16 mouse cellular contexts compared by ENCODE assay signal in the genomic region with DNA sequence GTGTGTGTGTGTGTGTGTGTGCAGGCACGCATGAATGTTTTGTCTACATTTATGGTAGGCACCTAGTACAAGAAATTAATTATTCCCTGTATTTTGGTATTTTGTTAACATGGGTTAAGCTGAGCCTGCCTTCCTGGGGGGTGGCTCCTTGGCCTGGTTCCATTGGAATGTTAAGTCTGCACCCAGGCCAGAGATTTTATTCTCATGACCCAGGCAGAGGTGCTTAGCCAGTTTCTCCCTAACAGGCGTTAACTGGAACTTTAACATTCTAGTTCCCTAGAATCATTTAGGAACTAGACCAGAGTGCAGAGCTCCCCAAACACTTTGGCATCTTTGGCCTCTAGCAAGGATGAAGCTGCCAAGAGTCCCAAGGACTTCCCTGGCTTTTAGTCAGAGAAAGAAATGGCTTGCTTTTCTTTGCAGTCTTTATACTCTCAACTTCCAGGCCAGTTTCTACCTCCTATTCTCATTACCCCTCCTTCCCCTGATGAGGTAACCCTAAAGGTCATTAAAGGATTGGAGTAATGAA. TPM values are rescaled to one million over a fixed set of nuclear protein-coding genes. Genes with fewer than 3 reads are reported as not detected.
A peak's percentile ranks its signal among the peaks of the same experiment; 100 is the strongest.
DNase-seq lines count a peak whose midpoint lies in the region; ATAC-seq and TF ChIP-seq lines count a peak whose summit lies in the region.
"Had no signal": no experiment of that assay in that cellular context is flagged by ENCODE, and none has a peak within 500 bp of the region (broad histone marks: within the 10 kb centered on the region; RNA-seq: fewer than 3 reads in every experiment).

No protein-coding gene starts in this region.

- H3K27me3 ChIP-seq in heart, embryonic 13.5 days (replicated peaks) = 0 out of 2 replicates have a peak, but pooled peaks cover 2% of the 10 kb centered on the region
- no peaks in the 10 kb centered on the region for H3K27me3 ChIP-seq in lung, embryonic 16.5 days (ENCODE audit: control insufficient read depth, insufficient read depth, low read depth, low read length)
- H3K27me3 ChIP-seq in Patski = no peaks in the 10 kb centered on the region
- H3K27me3 ChIP-seq in stomach, embryonic 15.5 days (replicated peaks) = no peaks in the 10 kb centered on the region
- no peaks in the 10 kb centered on the region for H3K27me3 ChIP-seq in liver, postnatal 0 days (ENCODE audit: insufficient read depth, low read length)
- H3K27me3 ChIP-seq: limb, embryonic 12.5 days; liver, embryonic 15.5 days; neural tube, embryonic 15.5 days had no signal

- 0 out of 2 replicates have a peak overlapping the region, but pooled peaks have one; percentile 28 for H3K9ac ChIP-seq in heart, embryonic 13.5 days
- H3K9ac ChIP-seq in lung, embryonic 16.5 days (ENCODE audit: low read length) = no peak overlapping the region
- no peak overlapping the region for H3K9ac ChIP-seq in stomach, embryonic 15.5 days
- H3K9ac ChIP-seq in liver, postnatal 0 days (replicated peaks) = no peak overlapping the region
- H3K9ac ChIP-seq: limb, embryonic 12.5 days; liver, embryonic 15.5 days; neural tube, embryonic 15.5 days had no signal

- intact Hi-C loops in heart, postnatal 36 days (cut with DNase I) = no loop called here

- no peak for TF ChIP-seq EP300 in liver, postnatal 0 days (IDR thresholded peaks at IDR 0.05; ENCODE audit: low read depth)

- H3K4me3 ChIP-seq in heart, embryonic 13.5 days = no peak overlapping the region
- no peak overlapping the region for H3K4me3 ChIP-seq in lung, embryonic 16.5 days (ENCODE audit: low read length)
- H3K4me3 ChIP-seq in lung, adult 2 months (replicated peaks; ENCODE audit: extremely low read depth, low read depth, low read length) = no peak overlapping the region
- no peak overlapping the region for H3K4me3 ChIP-seq in stomach, embryonic 15.5 days (replicated peaks)
- H3K4me3 ChIP-seq in liver, postnatal 0 days (ENCODE audit: low read depth, low read length) = no peak overlapping the region
- H3K4me3 ChIP-seq: embryonic facial prominence, embryonic 10.5 days; erythroblast, embryonic 14.5 days; limb, embryonic 12.5 days; liver, embryonic 15.5 days; neural tube, embryonic 15.5 days had no signal

- in situ Hi-C loops in Patski (cut with MboI; ENCODE audit: low pct_unique_long_range_greater_than_20kb) = no loop called here

- H3K36me3 ChIP-seq in heart, embryonic 13.5 days = no peaks in the 10 kb centered on the region
- no peaks in the 10 kb centered on the region for H3K36me3 ChIP-seq in lung, embryonic 16.5 days (ENCODE audit: control insufficient read depth, insufficient read depth, low read length)
- H3K36me3 ChIP-seq in stomach, embryonic 15.5 days = no peaks in the 10 kb centered on the region
- no peaks in the 10 kb centered on the region for H3K36me3 ChIP-seq in liver, postnatal 0 days (replicated peaks; ENCODE audit: insufficient read depth, low read length)
- H3K36me3 ChIP-seq: embryonic facial prominence, embryonic 10.5 days; limb, embryonic 12.5 days; liver, embryonic 15.5 days; neural tube, embryonic 15.5 days had no signal

- no peak for DNase-seq in heart, postnatal 36 days
- no peak for DNase-seq in lung, adult 2 months
- DNase-seq in Patski (ENCODE audit: low read depth, low spot score) = peak; percentile 43
- DNase-seq in liver, postnatal 0 days = no peak
- DNase-seq: B cell, adult 2 months; cerebellum, postnatal 14 days; right cerebral cortex, postnatal 4 days had no signal

- peaks cover 5% of the 10 kb centered on the region; the same call in 1 of the 2 replicates for H3K9me3 ChIP-seq in heart, embryonic 13.5 days
- H3K9me3 ChIP-seq in lung, embryonic 16.5 days (ENCODE audit: control insufficient read depth, low read length) = no peaks in the 10 kb centered on the region
- no peaks in the 10 kb centered on the region for H3K9me3 ChIP-seq in stomach, embryonic 15.5 days
- no peaks in the 10 kb centered on the region for H3K9me3 ChIP-seq in liver, postnatal 0 days (ENCODE audit: low read length)
- H3K9me3 ChIP-seq: embryonic facial prominence, embryonic 10.5 days; liver, embryonic 15.5 days; neural tube, embryonic 15.5 days had no signal

- POLR2A ChIA-PET in Patski (lab: Charles Lee) = interaction anchor here (0.6 to 0.7 kb wide), 2 partner anchors 15 to 95 kb away, joined by 3 to 10 read pairs; no protein-coding TSS in a partner anchor

- H3K4me1 ChIP-seq in heart, embryonic 13.5 days = 0 out of 2 replicates have a peak, but pooled peaks cover 4% of the 10 kb centered on the region
- no peaks in the 10 kb centered on the region for H3K4me1 ChIP-seq in lung, embryonic 16.5 days (replicated peaks; ENCODE audit: control insufficient read depth, insufficient read depth, low read length)
- H3K4me1 ChIP-seq in lung, adult 2 months (ENCODE audit: control insufficient read depth, insufficient read depth, low read length) = peaks cover 5% of the 10 kb centered on the region; the same call in 1 of the 2 replicates
- H3K4me1 ChIP-seq in stomach, embryonic 15.5 days = no peaks in the 10 kb centered on the region
- no peaks in the 10 kb centered on the region for H3K4me1 ChIP-seq in liver, postnatal 0 days (ENCODE audit: insufficient read depth)
- H3K4me1 ChIP-seq: embryonic facial prominence, embryonic 10.5 days; limb, embryonic 12.5 days; liver, embryonic 15.5 days had no signal

- H3K27ac ChIP-seq in heart, embryonic 13.5 days (replicated peaks) = no peak overlapping the region
- H3K27ac ChIP-seq in lung, embryonic 16.5 days (ENCODE audit: low read length) = peak overlapping the region; percentile 10; the same call in 1 of the 2 replicates
- peak overlapping the region; percentile 33; the same call in 1 of the 2 replicates for H3K27ac ChIP-seq in stomach, embryonic 15.5 days
- no peak overlapping the region for H3K27ac ChIP-seq in liver, postnatal 0 days (ENCODE audit: low read depth)
- H3K27ac ChIP-seq: embryonic facial prominence, embryonic 10.5 days; limb, embryonic 12.5 days; liver, embryonic 15.5 days; neural tube, embryonic 15.5 days had no signal

- no peak overlapping the region for H3K4me2 ChIP-seq in heart, embryonic 13.5 days
- no peak overlapping the region for H3K4me2 ChIP-seq in lung, embryonic 16.5 days (ENCODE audit: low read depth, low read length)
- no peak overlapping the region for H3K4me2 ChIP-seq in stomach, embryonic 15.5 days
- no peak overlapping the region for H3K4me2 ChIP-seq in liver, postnatal 0 days (ENCODE audit: low read depth, low read length)
- H3K4me2 ChIP-seq: limb, embryonic 12.5 days; liver, embryonic 15.5 days; neural tube, embryonic 15.5 days had no signal

- ATAC-seq in heart, embryonic 13.5 days (ENCODE audit: extremely low read depth, insufficient number of reproducible peaks, low FRiP score, low TSS enrichment) = no peak
- peak; percentile 23; the same call in 1 of the 2 replicates for ATAC-seq in lung, embryonic 16.5 days (ENCODE audit: low read depth)
- ATAC-seq in Patski = no peak
- no peak for ATAC-seq in stomach, embryonic 15.5 days (ENCODE audit: insufficient read depth, low FRiP score, low read depth)
- ATAC-seq in liver, postnatal 0 days = no peak
- ATAC-seq: forebrain, embryonic 16.5 days had no signal

- TF ChIP-seq POLR2A in lung, adult 2 months (IDR thresholded peaks at IDR 0.05; ENCODE audit: borderline replicate concordance, extremely low read depth, low read depth, low read length) = no peak

- no peak for TF ChIP-seq CTCF in lung, adult 2 months (IDR thresholded peaks at IDR 0.05; ENCODE audit: insufficient read depth, low read length)
- TF ChIP-seq CTCF in Patski (IDR thresholded peaks at IDR 0.05) = no peak
- no peak for TF ChIP-seq CTCF in liver, postnatal 0 days (IDR thresholded peaks at IDR 0.05; ENCODE audit: low read depth)

- CTCF ChIA-PET in Patski (lab: Charles Lee) = interaction anchor here (0.8 to 1.5 kb wide), 2 partner anchors 21 to 24 kb away, joined by 3 read pairs; no protein-coding TSS in a partner anchor

- WGBS in heart, embryonic 13.5 days = 67% methylated on average over 2 of the region's 2 CpGs
- WGBS in lung, embryonic 16.5 days = 53% methylated on average over 2 of the region's 2 CpGs
- 52% methylated on average over 2 of the region's 2 CpGs for WGBS in lung, adult 2 months
- 59% methylated on average over 2 of the region's 2 CpGs for WGBS in stomach, embryonic 15.5 days
- WGBS in liver, postnatal 0 days (ENCODE audit: insufficient replicate concordance) = 73% methylated on average over 2 of the region's 2 CpGs

RNA-seq across cellular contexts. Expression of a gene that starts 18.2 kb away (rescaled TPM):
- polyA plus RNA-seq in heart, embryonic 13.5 days (2015; fragmentation: Nextera tagmentation; extraction: Ambion mirVana) = 25.0 and 28.4 TPM in 2 replicates
- 10 to 100 TPM; 39.5 to 52.7 TPM for total RNA-seq in heart, postnatal 36 days (2021)
- 77.6 and 78.2 TPM in 2 replicates for polyA plus RNA-seq in lung, embryonic 16.5 days (2015; fragmentation: Nextera tagmentation; extraction: Ambion mirVana)
- 557 and 634 TPM in 2 replicates for polyA plus RNA-seq in lung, adult 2 months (2012; rRNA removed)
- 77.0 TPM for polyA plus RNA-seq in Patski (2021)
- polyA plus RNA-seq in stomach, embryonic 15.5 days (2015; fragmentation: Nextera tagmentation; extraction: Ambion mirVana) = 29.8 and 33.7 TPM in 2 replicates
- polyA plus RNA-seq in liver, postnatal 0 days (2015; fragmentation: Nextera tagmentation; extraction: Ambion mirVana) = 14.5 and 15.7 TPM in 2 replicates

RNA-seq across cellular contexts. Expression of a gene that starts 44.3 kb away (rescaled TPM):
- 133 and 152 TPM in 2 replicates for polyA plus RNA-seq in heart, embryonic 13.5 days (2015; fragmentation: Nextera tagmentation; extraction: Ambion mirVana)
- total RNA-seq in heart, postnatal 36 days (2021) = 10 to 100 TPM; 15.8 to 17.2 TPM
- 150 and 158 TPM in 2 replicates for polyA plus RNA-seq in lung, embryonic 16.5 days (2015; fragmentation: Nextera tagmentation; extraction: Ambion mirVana)
- polyA plus RNA-seq in lung, adult 2 months (2012; rRNA removed) = 18.4 and 24.0 TPM in 2 replicates
- 70.9 TPM for polyA plus RNA-seq in Patski (2021)
- 180 and 185 TPM in 2 replicates for polyA plus RNA-seq in stomach, embryonic 15.5 days (2015; fragmentation: Nextera tagmentation; extraction: Ambion mirVana)
- 68.5 and 80.9 TPM in 2 replicates for polyA plus RNA-seq in liver, postnatal 0 days (2015; fragmentation: Nextera tagmentation; extraction: Ambion mirVana)

Comparison
In these comparisons a context has a peak if more than half of its experiments do, and no peak if none do; other contexts are left out.
1. H3K27ac ChIP-seq: peak in lung, embryonic 16.5 days (single experiment) and stomach, embryonic 15.5 days (single experiment); none in heart, embryonic 13.5 days (single experiment) and liver, postnatal 0 days (single experiment).